Mouse (Mus musculus) heart, postnatal 0 days (tissue): ENCODE results near the gene Lta.

ENCODE experiments used
- CTCF ChIP-seq: IDR thresholded peaks from 2 replicates; pipeline ENCODE4 v1.5.1; 2016; ENCODE audit warnings: antibody characterized with exemption, control low read depth, low read depth
- EP300 ChIP-seq: IDR thresholded peaks from 2 replicates; pipeline ENCODE4 v1.6.1; 2016; ENCODE audit warnings: antibody characterized with exemption, low read depth

DNA sequence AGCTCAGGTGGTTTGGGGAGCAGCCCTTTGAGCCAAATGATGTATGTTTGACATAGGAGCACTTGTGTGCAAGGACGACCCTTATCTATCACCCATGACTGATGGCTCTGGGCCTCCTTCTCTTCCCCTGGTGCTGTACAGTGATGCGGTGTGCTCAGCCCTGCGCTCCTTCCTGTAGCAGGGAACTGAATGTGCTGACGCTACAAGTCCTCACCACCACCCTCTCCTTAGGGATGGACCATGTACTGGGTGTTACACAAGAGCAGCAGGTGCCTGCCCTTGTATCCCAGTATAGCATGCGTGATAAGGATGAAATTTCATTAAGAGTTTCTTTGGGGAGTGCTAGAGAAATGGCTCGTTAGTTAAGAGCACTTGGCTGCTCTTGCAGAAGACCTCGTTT is 42.0 kb upstream of the Lta start:
- TF ChIP-seq CTCF (no peak), EP300 (no peak)
